Mouse (Mus musculus): Measurements from ENCODE around the gene Mrpl4. TPM values are rescaled to one million over a fixed set of nuclear protein-coding genes. Genes with fewer than 3 reads are reported as not detected.
"Not testable (repeated sequence)": the region's sequence is repeated elsewhere in the genome, so short reads cannot be mapped to it uniquely, and the experiment has no call there.

The Mrpl4 gene
- total RNA-seq, 4 experiments from 2014 or later: 135 to 142 (median 136) TPM

- no peak for DNase-seq (ENCODE audit: low spot score)
Observed at GRCm38 (mm10) chr9:20986952-20987686, 15.4 kb upstream of the Mrpl4 start.

DNA sequence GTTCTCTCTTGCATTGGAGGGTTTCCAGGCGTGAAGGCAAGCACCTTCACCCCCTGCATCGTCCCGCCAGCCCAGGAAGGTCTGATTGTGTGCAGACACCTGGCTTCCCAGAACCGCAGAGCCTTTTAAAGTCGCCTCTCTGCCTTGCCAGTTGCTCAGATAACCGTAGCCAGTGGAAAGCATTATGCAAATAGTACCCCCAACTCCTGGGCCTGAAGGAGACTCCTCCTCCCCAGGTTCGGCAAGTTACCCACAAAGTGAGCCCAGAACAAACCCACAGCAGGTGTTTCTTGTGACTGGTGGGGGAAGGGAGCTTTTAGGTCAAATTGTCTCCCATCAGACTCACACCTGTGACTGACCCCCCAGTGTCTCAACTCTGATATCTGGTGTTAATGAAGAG, 14.6 kb upstream of the Mrpl4 start:
- DNase-seq (ENCODE audit: low spot score): no peak

- DNase-seq (ENCODE audit: low spot score): no peak
Observed at GRCm38 (mm10) chr9:20990861-20991260, 11.7 kb upstream of the Mrpl4 start.

DNA sequence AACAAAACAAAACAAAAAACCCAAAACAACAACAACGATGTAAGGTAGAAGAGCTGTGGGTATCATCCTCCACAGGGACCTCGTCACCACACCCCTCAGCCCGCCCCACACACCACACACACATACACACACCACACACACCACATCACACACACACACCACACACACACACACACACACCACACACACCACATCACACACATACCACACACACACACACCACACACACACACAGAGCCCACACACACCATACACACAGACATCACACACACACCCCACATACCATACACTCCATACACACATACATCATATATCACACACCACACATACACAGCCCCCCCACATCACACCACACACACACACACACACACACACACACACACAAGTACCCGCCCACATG, 11.0 kb upstream of the Mrpl4 start:
- no peak for DNase-seq (ENCODE audit: low spot score)

DNA sequence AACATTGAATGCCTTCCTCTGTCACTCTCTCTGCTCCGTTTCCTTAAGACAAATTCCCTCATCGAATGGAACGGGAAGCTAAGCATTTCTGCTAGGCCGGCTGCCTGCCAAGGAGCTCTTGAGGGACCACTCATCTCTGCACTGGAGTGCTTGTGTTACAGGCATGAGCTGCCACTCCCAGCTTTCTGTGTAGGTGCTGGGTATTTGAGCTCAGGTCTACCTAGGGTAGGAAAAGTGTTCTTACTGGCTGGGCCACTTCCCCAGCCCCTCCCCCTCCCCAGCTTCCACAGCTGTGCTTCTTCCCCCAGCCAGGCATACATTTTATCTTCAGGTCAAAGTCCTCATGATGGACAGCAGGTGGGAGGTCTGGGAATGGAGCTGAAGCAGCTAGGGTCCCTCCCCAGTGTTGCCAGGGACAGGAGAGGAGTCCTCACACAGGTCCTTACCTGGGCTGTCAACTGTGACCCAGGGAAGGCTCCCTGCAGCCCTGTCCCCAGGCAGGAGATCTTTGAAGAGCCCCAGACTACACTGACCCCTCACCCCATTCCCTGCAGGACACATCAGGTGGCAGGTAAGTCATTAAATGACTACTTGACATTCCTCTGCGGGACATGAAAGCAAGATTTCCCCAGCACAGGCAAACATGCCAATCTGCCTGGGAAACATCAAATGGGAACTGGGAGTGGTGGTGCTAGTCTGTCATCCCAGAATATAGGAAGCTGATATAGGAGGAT, 9.2 kb upstream of the Mrpl4 start:
- no peak for DNase-seq (ENCODE audit: low spot score)

DNA sequence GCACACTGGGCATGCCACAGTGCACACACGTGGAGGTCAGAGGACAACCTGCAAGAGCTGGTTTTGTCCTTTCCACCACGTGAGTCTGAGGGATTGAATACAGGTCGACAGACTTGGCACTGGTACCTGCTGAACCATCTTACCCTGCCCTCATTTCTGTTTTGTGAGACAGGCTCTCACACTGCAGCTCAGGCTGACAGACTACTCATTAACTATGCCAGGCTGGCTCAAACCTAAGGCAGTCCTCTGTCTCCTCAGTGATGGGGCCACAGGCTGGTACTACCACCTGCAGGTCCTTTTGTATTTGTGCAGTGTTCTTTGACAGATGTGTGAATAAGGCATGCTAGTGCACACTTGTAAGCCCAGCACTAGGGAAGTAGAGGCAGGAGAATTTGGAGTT, 7.5 kb upstream of the Mrpl4 start:
- DNase-seq (ENCODE audit: low spot score): no peak

- no peak for DNase-seq (ENCODE audit: low spot score)
Observed at GRCm38 (mm10) chr9:20997065-20997464, 5.5 kb upstream of the Mrpl4 start.

- DNase-seq (ENCODE audit: low spot score): not testable (repeated sequence)
Observed at GRCm38 (mm10) chr9:20998337-20998736, 4.2 kb upstream of the Mrpl4 start.

DNA sequence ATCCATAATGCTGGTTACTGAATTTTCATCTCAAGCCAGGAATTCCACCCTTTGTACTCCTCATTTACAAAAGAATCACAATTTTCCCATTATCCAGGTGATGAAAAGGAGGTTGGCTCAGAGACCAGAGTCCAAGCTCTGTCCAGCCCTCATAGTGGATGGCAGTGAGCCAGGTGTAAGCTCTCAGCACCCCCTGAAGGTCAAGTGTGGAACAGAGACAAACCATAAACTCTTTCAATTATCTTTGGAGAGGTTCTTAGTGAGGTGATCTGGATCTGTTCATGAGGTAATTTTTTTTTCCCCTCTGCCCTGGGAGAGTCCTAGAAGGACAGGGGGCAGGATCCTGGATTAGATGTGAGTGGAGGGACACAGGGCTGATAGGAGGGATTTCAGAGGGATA, 1.7 kb upstream of the Mrpl4 start:
- no peak for DNase-seq (ENCODE audit: low spot score)

- DNase-seq (ENCODE audit: low spot score): no peak
Observed at GRCm38 (mm10) chr9:21001651-21002200, 812 bp upstream of the Mrpl4 start.

DNA sequence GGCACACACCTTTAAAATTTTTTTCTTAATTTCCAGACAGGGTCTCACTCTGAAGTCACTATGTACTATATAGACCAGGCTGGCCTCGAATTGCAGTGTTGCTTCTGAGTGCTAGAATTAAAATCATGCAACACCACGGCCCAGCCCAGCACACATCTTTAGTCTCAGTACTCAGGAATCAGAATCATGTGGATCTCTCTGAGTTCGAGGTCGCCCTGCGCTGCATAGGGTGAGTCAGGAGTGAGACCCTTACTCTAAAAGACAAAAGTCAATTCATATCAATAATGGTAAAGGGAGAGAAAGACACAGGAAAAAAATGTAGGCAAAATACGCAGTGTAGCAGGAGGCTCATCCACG, 290 bp upstream of the Mrpl4 start:
- DNase-seq (ENCODE audit: low spot score): no peak

DNA sequence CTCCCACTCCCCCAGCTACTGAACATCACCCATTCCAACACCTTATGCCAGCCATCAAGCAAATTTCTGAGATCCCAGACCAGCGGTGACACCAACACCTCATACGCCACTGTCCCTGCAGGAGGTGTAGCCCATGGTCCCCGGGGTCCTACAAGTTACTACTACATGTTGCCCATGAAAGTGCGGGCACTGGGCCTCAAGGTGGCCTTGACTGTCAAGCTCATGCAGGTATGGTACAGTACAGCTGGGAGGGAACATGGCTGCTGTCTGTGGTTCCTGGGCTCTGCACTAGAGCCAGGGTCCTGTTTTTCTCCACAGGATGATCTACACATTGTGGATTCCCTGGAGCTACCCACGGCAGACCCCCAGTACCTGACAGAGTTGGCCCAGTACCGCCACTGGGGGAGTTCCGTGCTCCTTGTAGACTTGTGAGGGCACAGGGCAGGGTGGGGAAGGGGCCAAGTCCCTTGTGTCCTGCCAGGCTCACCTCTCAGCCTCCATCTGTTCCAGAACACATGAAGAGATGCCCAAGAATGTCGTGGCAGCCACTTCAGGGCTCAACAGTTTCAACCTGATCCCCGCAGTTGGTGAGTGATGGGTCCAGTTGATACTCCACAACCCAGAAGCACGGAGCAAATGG, 4.9 kb downstream of the Mrpl4 start:
- DNase-seq (ENCODE audit: low spot score): no peak

GRCm38 (mm10) chr9:21008007-21008406, 5.5 kb downstream of the Mrpl4 start:
- DNase-seq (ENCODE audit: low spot score): no peak

DNA sequence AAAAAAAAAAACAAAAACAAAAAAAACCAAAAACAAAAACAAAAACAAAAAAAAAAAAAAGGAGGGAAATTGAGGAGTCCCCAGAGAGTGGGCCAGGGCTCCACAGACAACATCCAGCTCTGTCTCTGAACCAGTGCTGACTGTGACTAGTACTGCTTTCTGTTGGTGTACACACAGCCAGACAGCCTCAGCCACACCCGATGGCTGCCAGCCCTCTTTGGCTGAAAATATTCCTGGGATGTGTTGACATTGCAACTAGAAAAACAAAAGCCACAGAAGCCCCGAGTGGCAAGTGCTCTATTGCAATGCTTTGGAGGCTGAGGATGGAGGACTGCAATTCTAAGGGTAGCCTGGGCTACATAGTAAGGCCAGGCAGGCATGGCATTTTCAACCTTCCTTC, 7.8 kb downstream of the Mrpl4 start:
- DNase-seq (ENCODE audit: low spot score): no peak

DNA sequence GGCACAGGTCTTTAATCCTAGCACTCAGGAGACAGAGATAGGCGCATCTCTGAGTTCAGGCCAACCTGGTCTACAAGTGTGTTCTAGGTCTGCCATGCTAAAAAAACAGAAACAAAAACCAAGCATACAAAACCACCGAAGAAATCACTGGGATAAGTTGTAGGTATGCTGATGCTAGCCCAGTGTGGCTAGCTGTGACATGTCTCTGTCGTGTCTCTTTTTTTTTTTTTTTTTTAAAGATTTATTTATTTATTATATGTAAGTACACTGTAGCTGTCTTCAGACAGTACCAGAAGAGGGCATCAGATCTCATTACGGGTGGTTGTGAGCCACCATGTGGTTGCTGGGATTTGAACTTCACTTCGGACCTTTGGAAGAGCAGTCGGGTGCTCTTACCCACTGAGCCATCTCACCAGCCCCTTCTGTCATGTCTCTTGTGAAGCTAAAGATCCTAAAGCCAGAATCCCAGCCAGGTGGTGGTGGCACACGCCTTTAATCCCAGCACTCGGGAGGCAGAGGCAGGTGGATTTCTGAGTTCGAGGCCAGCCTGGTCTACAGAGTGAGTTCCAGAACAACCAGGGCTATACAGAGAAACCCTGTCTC, 8.5 kb downstream of the Mrpl4 start:
- not testable (repeated sequence) for DNase-seq (ENCODE audit: low spot score)

DNA sequence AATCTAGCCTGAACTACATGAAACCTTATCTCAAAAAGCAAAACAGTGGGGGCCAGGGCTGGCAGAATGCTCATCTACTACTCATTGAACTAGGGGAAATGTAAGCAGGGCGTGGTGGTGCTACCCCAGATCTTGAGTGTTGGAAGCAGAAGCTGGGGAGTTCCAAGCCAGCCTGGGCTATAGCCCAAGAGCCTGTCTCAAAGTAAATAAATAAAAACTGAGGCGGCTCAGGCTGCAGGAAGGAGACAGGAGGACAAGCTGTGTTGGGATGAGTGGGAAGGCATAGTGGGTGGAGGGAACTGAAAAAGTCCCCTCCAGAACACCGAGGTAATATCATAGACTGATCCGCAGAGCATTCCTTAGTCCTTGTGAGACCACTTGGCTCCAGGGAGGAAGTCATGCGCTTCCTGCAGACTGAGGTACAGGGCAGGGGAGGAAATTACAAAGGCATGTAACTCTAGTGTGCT, 9.3 kb downstream of the Mrpl4 start:
- DNase-seq (ENCODE audit: low spot score): peak; percentile 48

- DNase-seq (ENCODE audit: low spot score): no peak
Observed at GRCm38 (mm10) chr9:21012368-21012767, 9.8 kb downstream of the Mrpl4 start.

GRCm38 (mm10) chr9:21014691-21015570, 12.4 kb downstream of the Mrpl4 start:
- peak; percentile 75 for DNase-seq (ENCODE audit: low spot score)

- DNase-seq (ENCODE audit: low spot score): peak; percentile 77
Observed at GRCm38 (mm10) chr9:21015571-21016130, 13.1 kb downstream of the Mrpl4 start, which contains the start of gene Icam1. Gene Icam1, plus strand, starts transcription at chr9:21015985.

DNA sequence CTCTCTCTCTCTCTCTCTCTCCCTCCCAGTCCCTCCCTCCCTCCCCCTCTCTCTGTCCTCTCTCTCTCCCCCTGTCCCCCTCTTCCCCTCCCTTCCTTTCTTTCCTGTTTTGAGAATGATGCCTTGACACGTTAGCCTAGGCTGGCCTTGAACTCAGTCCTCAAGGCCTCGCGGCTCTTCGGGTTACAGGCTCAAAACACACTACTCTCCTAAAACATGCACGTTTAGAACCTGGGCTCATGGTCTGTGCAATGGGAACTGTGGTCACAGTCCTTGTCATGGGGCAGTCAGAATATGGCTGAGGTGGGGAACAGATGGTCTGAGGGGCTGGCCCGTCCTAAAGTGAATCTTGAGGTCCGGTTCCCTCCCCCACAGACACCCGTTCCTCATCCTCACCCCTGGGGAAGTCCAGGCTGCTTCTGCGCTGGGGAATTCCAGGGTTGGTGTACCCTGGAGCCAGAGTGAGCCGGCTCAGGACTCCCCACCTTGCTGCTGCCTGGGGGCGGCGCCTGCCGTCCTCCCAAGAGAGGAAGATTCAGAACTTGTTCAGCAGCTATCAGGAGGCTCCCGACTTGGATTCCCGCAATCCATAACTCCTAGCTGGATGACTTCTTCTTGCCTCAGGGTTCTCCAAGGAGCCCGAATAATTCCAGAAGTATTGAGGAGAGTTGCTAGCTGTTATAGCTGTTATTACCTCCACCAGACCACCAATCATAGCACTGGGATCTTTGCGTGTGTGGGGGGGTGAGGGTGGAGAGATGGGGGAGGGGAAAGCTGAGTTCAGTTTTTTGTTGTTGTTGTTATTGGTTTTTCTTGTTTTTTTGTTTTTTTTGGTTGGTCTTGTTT, 14.0 kb downstream of the Mrpl4 start:
- no peak for DNase-seq (ENCODE audit: low spot score)

Data from heart, adult 8-10 months (tissue).